Mouse (Mus musculus) heart, embryonic 10.5 days (tissue): ENCODE data around the gene Etv3. TPM values are rescaled to one million over a fixed set of nuclear protein-coding genes. Genes with fewer than 3 reads are reported as not detected.
"Not testable (repeated sequence)": the region's sequence is repeated elsewhere in the genome, so short reads cannot be mapped to it uniquely, and the experiment has no call there.

Experiments used
- DNase-seq: peaks from one replicate; pipeline ENCODE4 v3.0.0-alpha.2; 2017; ENCODE audit warnings: low spot score
- H3K27ac ChIP-seq: fragments of 300-500 bp; sonication (generic); 2 replicates; pipeline ENCODE4 v1.5.1; 2016; ENCODE audit warnings: mild to moderate bottlenecking
- H3K27me3 ChIP-seq: fragments of 300-500 bp; sonication (generic); 2 replicates; pipeline ENCODE4 v1.6.1; 2016; ENCODE audit warnings: mild to moderate bottlenecking; ENCODE audit not compliant: poor library complexity, insufficient read depth, severe bottlenecking
- H3K36me3 ChIP-seq: fragments of 300-500 bp; sonication (generic); 2 replicates; pipeline ENCODE4 v1.6.1; 2016; ENCODE audit warnings: mild to moderate bottlenecking, moderate library complexity
- H3K4me1 ChIP-seq: fragments of 300-500 bp; sonication (generic); 2 replicates; pipeline ENCODE4 v1.6.1; 2016; ENCODE audit warnings: mild to moderate bottlenecking
- H3K4me3 ChIP-seq: fragments of 300-500 bp; sonication (generic); 2 replicates; pipeline ENCODE4 v1.5.1; 2016; ENCODE audit warnings: mild to moderate bottlenecking, moderate library complexity
- H3K9me3 ChIP-seq: fragments of 300-500 bp; sonication (generic); 2 replicates; pipeline ENCODE4 v1.6.1; 2016; ENCODE audit warnings: mild to moderate bottlenecking, moderate library complexity
- WGBS: fragments of 180-500 bp; shearing (Covaris S2); methylation state at CpG from one replicate; pipeline ENCODE4 v1.1.7; 2016; 5-methylcytosine and 5-hydroxymethylcytosine counted together
- polyA plus RNA-seq: library from polyadenylated mRNA; unstranded; fragments of >200 nt; fragmentation: Nextera tagmentation; extraction: Ambion mirVana; gene quantifications from 2 replicates; pipeline ENCODE4 v1.2.1, GENCODE M21; 2016

Etv3 gene
- polyA plus RNA-seq, 1 experiment from 2014 or later = 11.7 TPM

DNA sequence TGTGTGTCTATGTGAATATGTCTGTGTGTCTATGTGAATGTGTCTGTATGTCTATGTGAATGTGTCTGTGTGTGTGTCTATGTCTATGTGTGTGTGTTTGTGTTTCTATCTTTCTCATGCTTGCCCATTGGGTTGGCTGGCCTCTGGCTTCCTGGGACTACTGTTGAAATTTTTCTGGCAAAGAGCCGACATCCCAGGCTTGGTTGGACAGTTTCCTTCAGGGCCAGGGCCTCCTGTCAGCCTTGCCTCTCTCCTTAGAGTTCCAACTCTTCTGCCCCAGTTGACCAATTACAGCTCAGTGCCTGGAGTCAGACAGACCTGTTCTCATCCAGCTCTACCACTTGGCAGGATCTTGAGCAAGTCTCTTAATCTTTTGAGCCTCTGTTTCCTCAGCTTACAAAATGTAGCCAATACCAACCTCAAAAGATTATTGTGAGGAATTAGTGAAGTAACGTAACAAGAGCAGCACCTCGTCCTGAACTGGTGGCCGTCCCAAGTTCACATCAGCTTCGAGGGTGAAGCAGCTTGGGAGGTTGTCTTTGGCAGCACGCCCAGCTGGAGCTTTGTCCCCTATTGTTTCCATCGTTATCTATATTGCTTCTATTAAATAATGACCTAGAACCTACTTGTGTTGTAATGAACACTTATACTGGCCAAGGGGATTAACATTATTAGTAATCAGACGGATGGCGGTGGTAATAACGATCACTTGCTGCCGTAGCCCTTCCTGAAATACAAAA, 28.2 kb downstream of the Etv3 start:
- WGBS = 80% methylated on average over 11 of the region's 11 CpGs
- Histone ChIP-seq H3K36me3 (no peaks in the 10 kb centered on the region), H3K27me3 (peaks cover 35% of the 10 kb centered on the region), H3K9me3 (no peaks in the 10 kb centered on the region), H3K27ac (no peak overlapping the region), H3K4me1 (peaks cover 30% of the 10 kb centered on the region), H3K4me3 (no peak overlapping the region)
- DNase-seq = no peak

- Histone ChIP-seq H3K27me3 (peaks cover 23% of the 10 kb centered on the region), H3K4me1 (peaks cover 26% of the 10 kb centered on the region)
- 69% methylated on average over 12 of the region's 13 CpGs for WGBS
- H3K9me3 ChIP-seq, H3K36me3 ChIP-seq, H3K4me3 ChIP-seq, H3K27ac ChIP-seq, DNase-seq: not testable (repeated sequence)
Observed at GRCm38 (mm10) chr3:87554859-87555258, 29.7 kb downstream of the Etv3 start.

GRCm38 (mm10) chr3:87556109-87556531, 30.9 kb downstream of the Etv3 start:
- no peak overlapping the region for H3K4me3 ChIP-seq
- H3K4me1 ChIP-seq = peaks cover 18% of the 10 kb centered on the region
- H3K27me3 ChIP-seq = peaks cover 21% of the 10 kb centered on the region
- peak overlapping the region; percentile 17 for H3K27ac ChIP-seq
- WGBS = 66% methylated on average over 3 of the region's 3 CpGs
- no peaks in the 10 kb centered on the region for H3K36me3 ChIP-seq
- H3K9me3 ChIP-seq = no peaks in the 10 kb centered on the region
- no peak for DNase-seq

DNA sequence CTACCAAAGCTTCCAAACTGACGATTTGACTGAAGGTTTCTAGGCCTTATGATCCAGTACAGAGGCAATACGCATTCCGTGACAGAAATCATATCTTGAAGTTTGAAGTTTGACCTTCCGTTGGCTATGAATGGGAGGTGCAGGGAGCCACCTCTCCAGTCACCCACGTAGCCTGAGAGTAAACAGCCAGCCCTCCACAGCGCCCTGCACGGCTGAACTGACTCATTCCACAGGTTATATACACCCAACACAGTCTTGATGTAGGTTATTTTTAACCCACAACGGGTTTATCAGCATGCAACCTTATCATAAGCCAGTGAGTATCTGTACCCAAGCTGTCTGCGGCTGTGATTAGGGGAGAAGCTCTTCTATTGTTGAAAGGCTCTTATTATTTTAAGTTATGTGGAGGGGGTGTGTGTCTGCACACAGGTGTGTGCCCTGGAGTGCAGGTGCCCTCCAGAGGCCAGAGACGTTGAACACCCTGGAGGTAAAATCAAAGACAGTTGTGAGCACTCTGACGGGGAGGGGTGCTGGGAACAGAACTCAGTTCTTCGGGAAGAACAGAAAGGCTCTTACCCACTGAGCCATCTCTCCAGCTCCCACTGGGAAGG, 31.6 kb downstream of the Etv3 start:
- WGBS = 46% methylated on average over 12 of the region's 12 CpGs
- Histone ChIP-seq H3K4me3 (no peak overlapping the region), H3K4me1 (peaks cover 23% of the 10 kb centered on the region), H3K36me3 (no peaks in the 10 kb centered on the region), H3K27ac (peak overlapping the region; percentile 17; the same call in 1 of the 2 replicates), H3K9me3 (no peaks in the 10 kb centered on the region), H3K27me3 (peaks cover 19% of the 10 kb centered on the region)
- DNase-seq = no peak

GRCm38 (mm10) chr3:87560156-87560555, 34.9 kb downstream of the Etv3 start:
- no peak for DNase-seq
- Histone ChIP-seq H3K4me1 (peaks cover 28% of the 10 kb centered on the region), H3K4me3 (no peak overlapping the region), H3K27me3 (peaks cover 15% of the 10 kb centered on the region), H3K9me3 (no peaks in the 10 kb centered on the region), H3K36me3 (no peaks in the 10 kb centered on the region), H3K27ac (no peak overlapping the region)
- WGBS = 78% methylated on average over 3 of the region's 3 CpGs

- 56% methylated on average over 8 of the region's 8 CpGs for WGBS
- Histone ChIP-seq H3K27me3 (peaks cover 15% of the 10 kb centered on the region), H3K9me3 (no peaks in the 10 kb centered on the region), H3K4me3 (no peak overlapping the region), H3K27ac (0 out of 2 replicates have a peak overlapping the region, but pooled peaks have one; percentile 32), H3K36me3 (no peaks in the 10 kb centered on the region), H3K4me1 (peaks cover 33% of the 10 kb centered on the region)
- DNase-seq = no peak
Observed at GRCm38 (mm10) chr3:87561434-87561833, 36.2 kb downstream of the Etv3 start.

GRCm38 (mm10) chr3:87562370-87562769, 37.2 kb downstream of the Etv3 start:
- no peaks in the 10 kb centered on the region for H3K9me3 ChIP-seq
- no peak overlapping the region for H3K27ac ChIP-seq
- H3K4me3 ChIP-seq = no peak overlapping the region
- H3K36me3 ChIP-seq = no peaks in the 10 kb centered on the region
- DNase-seq = peak; percentile 92
- 3% methylated on average over 6 of the region's 6 CpGs for WGBS
- H3K4me1 ChIP-seq = peaks cover 29% of the 10 kb centered on the region
- peaks cover 15% of the 10 kb centered on the region for H3K27me3 ChIP-seq

GRCm38 (mm10) chr3:87563466-87563865, 38.3 kb downstream of the Etv3 start:
- H3K4me1 ChIP-seq = peaks cover 29% of the 10 kb centered on the region
- peaks cover 15% of the 10 kb centered on the region for H3K27me3 ChIP-seq
- no peak overlapping the region for H3K4me3 ChIP-seq
- H3K9me3 ChIP-seq = no peaks in the 10 kb centered on the region
- WGBS = 75% methylated on average over 5 of the region's 5 CpGs
- DNase-seq = no peak
- H3K36me3 ChIP-seq = no peaks in the 10 kb centered on the region
- H3K27ac ChIP-seq = no peak overlapping the region

DNA sequence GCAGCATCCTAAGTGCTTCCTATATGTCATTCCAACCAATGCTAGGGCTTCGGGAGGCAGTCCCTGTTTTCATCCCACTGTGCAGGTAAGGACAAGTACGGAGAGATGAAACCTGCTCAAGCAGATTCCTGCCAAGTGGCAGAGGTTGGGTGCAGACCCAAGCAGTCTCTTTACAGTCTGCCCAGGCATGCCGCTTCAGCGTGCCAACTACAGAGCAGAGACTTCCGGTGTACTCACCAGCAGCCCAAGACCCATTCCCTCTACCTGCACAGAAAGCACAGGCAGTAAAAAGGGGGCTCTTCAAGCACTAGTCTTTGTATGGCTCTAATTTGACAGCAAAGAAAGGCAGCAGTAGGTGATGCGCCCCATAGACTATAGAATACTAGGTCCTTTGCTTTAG, 40.4 kb downstream of the Etv3 start:
- no peak overlapping the region for H3K4me3 ChIP-seq
- peaks cover 9% of the 10 kb centered on the region; the same call in 1 of the 2 replicates for H3K27me3 ChIP-seq
- H3K27ac ChIP-seq = peak overlapping the region; percentile 60; the same call in 1 of the 2 replicates
- WGBS = 86% methylated on average over 6 of the region's 6 CpGs
- no peaks in the 10 kb centered on the region for H3K9me3 ChIP-seq
- H3K4me1 ChIP-seq = peaks cover 26% of the 10 kb centered on the region
- no peaks in the 10 kb centered on the region for H3K36me3 ChIP-seq
- no peak for DNase-seq

DNA sequence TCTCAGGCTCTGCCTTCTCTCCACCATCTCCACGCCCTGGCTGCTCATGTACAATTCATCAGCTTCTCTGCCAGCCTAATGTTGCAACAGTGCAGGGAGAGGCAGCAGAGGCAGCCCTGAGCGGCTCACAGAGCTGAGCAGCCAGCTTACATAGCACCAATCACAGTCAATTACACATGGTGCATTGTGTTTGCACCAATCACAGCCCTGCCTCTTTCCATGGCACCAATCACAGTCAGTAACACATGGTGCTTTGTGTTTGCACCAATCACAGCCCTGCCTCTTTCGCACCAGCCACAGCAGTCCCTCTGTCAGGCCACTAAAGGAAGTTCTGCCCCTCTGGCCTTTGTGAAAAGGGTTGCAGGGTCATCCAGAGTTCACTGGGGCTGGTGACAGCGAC, 40.9 kb downstream of the Etv3 start:
- Histone ChIP-seq H3K27me3 (peaks cover 5% of the 10 kb centered on the region; the same call in 1 of the 2 replicates), H3K9me3 (no peaks in the 10 kb centered on the region), H3K27ac (peak overlapping the region; percentile 60), H3K4me3 (peak overlapping the region; percentile 29; the same call in 1 of the 2 replicates), H3K4me1 (peaks cover 25% of the 10 kb centered on the region), H3K36me3 (no peaks in the 10 kb centered on the region)
- 13% methylated on average over 4 of the region's 4 CpGs for WGBS
- peak; percentile 92 for DNase-seq

DNA sequence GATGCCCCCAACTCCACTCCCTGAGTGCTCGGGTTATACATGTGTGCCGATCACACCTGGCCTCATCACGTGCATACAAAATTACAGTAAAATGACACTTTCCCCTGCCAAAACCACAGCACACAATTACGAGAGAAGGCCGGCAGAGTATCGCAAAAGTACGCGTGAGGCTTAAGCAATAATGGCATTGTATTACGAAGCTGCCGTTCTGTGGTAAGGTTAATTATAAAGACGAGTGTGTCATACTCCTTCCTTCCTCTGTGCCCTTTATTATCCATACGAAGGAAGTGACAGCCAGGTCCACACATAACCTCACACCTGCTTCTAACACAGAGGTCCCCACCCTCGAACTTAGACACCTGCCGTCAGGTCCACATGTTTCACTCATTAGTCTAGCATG, 42.3 kb downstream of the Etv3 start:
- no peak for DNase-seq
- Histone ChIP-seq H3K27ac (no peak overlapping the region), H3K9me3 (no peaks in the 10 kb centered on the region), H3K27me3 (no peaks in the 10 kb centered on the region), H3K4me3 (no peak overlapping the region), H3K36me3 (no peaks in the 10 kb centered on the region), H3K4me1 (peaks cover 13% of the 10 kb centered on the region)
- WGBS = 92% methylated on average over 14 of the region's 14 CpGs

- peak; percentile 52 for DNase-seq
- Histone ChIP-seq H3K4me1 (peaks cover 13% of the 10 kb centered on the region), H3K4me3 (no peak overlapping the region), H3K27ac (no peak overlapping the region), H3K27me3 (no peaks in the 10 kb centered on the region), H3K9me3 (no peaks in the 10 kb centered on the region), H3K36me3 (no peaks in the 10 kb centered on the region)
- 91% methylated on average over 5 of the region's 5 CpGs for WGBS
Observed at GRCm38 (mm10) chr3:87568681-87569080, 43.5 kb downstream of the Etv3 start.

GRCm38 (mm10) chr3:87575766-87576165, 50.6 kb downstream of the Etv3 start:
- no peaks in the 10 kb centered on the region for H3K27me3 ChIP-seq
- no peaks in the 10 kb centered on the region for H3K36me3 ChIP-seq
- WGBS = 25% methylated on average over 6 of the region's 6 CpGs
- H3K4me1 ChIP-seq = no peaks in the 10 kb centered on the region
- H3K4me3 ChIP-seq = no peak overlapping the region
- H3K9me3 ChIP-seq = peaks cover 3% of the 10 kb centered on the region; the same call in 1 of the 2 replicates
- no peak for DNase-seq
- H3K27ac ChIP-seq = no peak overlapping the region
